Mouse (Mus musculus) hindbrain, embryonic 16.5 days (tissue): ENCODE measurements around the gene Ubxn1. TPM values are rescaled to one million over a fixed set of nuclear protein-coding genes. Genes with fewer than 3 reads are reported as not detected.

ENCODE experiments used
- microRNA-seq: library from miRNA; unstranded; fragments of <30 nt; microRNA quantifications from one replicate; pipeline ENCODE4, GENCODE M21; 2017
- polyA plus RNA-seq: library from polyadenylated mRNA; unstranded; fragments of >200 nt; fragmentation: Nextera tagmentation; extraction: Ambion mirVana; gene quantifications from 2 replicates; pipeline ENCODE4 v1.2.1, GENCODE M21; 2015

Ubxn1 gene
- polyA plus RNA-seq, 1 experiment from 2014 or later: 151 TPM

Small RNA genes lying within 50 kb of the gene (microRNA-seq; reads per million reads assigned to microRNA genes)
- not detected for gene Mir5136

Other genes starting within 250 kb of the Ubxn1 start
- 0.66 and 0.72 TPM in 2 replicates for gene Chrm1, start 207.7 kb upstream of the Ubxn1 start, polyA plus RNA-seq
- gene Slc3a2, start 148.1 kb upstream of the Ubxn1 start, polyA plus RNA-seq: 183 and 191 TPM in 2 replicates
- 89.6 and 92.0 TPM in 2 replicates for gene Wdr74, start 135.7 kb upstream of the Ubxn1 start, polyA plus RNA-seq
- 1.5 and 1.6 TPM in 2 replicates for gene 1700092M07Rik, start 130.8 kb upstream of the Ubxn1 start, polyA plus RNA-seq
- 109 and 119 TPM in 2 replicates for gene Stx5a, start 130.1 kb upstream of the Ubxn1 start, polyA plus RNA-seq
- gene Nxf1, start 114.4 kb upstream of the Ubxn1 start, polyA plus RNA-seq: 120 and 140 TPM in 2 replicates
- 200 and 220 TPM in 2 replicates for gene Tmem223, start 100.5 kb upstream of the Ubxn1 start, polyA plus RNA-seq
- 30.4 and 32.1 TPM in 2 replicates for gene Tmem179b, start 97.0 kb upstream of the Ubxn1 start, polyA plus RNA-seq
- 31.7 and 33.1 TPM in 2 replicates for gene Taf6l, start 85.1 kb upstream of the Ubxn1 start, polyA plus RNA-seq
- gene Polr2g, start 72.9 kb upstream of the Ubxn1 start, polyA plus RNA-seq: 136 and 147 TPM in 2 replicates
- 8.0 and 8.1 TPM in 2 replicates for gene Zbtb3, start 68.9 kb upstream of the Ubxn1 start, polyA plus RNA-seq
- gene Ttc9c, start 52.2 kb upstream of the Ubxn1 start, polyA plus RNA-seq: 51.6 and 54.3 TPM in 2 replicates
- 5.1 and 5.8 TPM in 2 replicates for gene Hnrnpul2, start 51.5 kb upstream of the Ubxn1 start, polyA plus RNA-seq
- not detected in 2 replicates for gene AC129217.1, start 41.7 kb upstream of the Ubxn1 start, polyA plus RNA-seq
- 117 TPM in 2 replicates for gene Bscl2, start 34.0 kb upstream of the Ubxn1 start, polyA plus RNA-seq
- 477 and 526 TPM in 2 replicates for gene Gng3, start 32.3 kb upstream of the Ubxn1 start, polyA plus RNA-seq
- gene Lrrn4cl, start 20.7 kb upstream of the Ubxn1 start, polyA plus RNA-seq: 0.94 and 1.2 TPM in 2 replicates
- 58.5 and 61.5 TPM in 2 replicates for gene Uqcc3, start 9.4 kb downstream of the Ubxn1 start, polyA plus RNA-seq
- gene Lbhd1, start 12.2 kb downstream of the Ubxn1 start, polyA plus RNA-seq: 27.5 and 35.0 TPM in 2 replicates
- gene Gm49403, start 12.4 kb downstream of the Ubxn1 start, polyA plus RNA-seq: not detected in 2 replicates
- 44.3 and 46.5 TPM in 2 replicates for gene 1810009A15Rik, start 17.4 kb downstream of the Ubxn1 start, polyA plus RNA-seq
- gene Gm49416, start 17.4 kb downstream of the Ubxn1 start, polyA plus RNA-seq: not detected in 2 replicates
- gene Ints5, start 21.5 kb downstream of the Ubxn1 start, polyA plus RNA-seq: 31.1 and 35.2 TPM in 2 replicates
- gene Ganab, start 26.6 kb downstream of the Ubxn1 start, polyA plus RNA-seq: 72.1 and 84.5 TPM in 2 replicates
- 98.3 and 99.5 TPM in 2 replicates for gene B3gat3, start 48.9 kb downstream of the Ubxn1 start, polyA plus RNA-seq
- 2.9 and 3.0 TPM in 2 replicates for gene Rom1, start 57.9 kb downstream of the Ubxn1 start, polyA plus RNA-seq
- 10.3 and 11.3 TPM in 2 replicates for gene Eml3, start 58.1 kb downstream of the Ubxn1 start, polyA plus RNA-seq
- 91.3 and 103 TPM in 2 replicates for gene Mta2, start 70.4 kb downstream of the Ubxn1 start, polyA plus RNA-seq
- 23.9 and 26.3 TPM in 2 replicates for gene Tut1, start 82.4 kb downstream of the Ubxn1 start, polyA plus RNA-seq
- gene Eef1g, start 95.5 kb downstream of the Ubxn1 start, polyA plus RNA-seq: 284 and 301 TPM in 2 replicates
- gene Ahnak, start 117.8 kb downstream of the Ubxn1 start, polyA plus RNA-seq: 3.5 and 4.8 TPM in 2 replicates
- not detected in 2 replicates for gene Scgb1a1, start 216.5 kb downstream of the Ubxn1 start, polyA plus RNA-seq